Mouse (Mus musculus) stomach, embryonic 15.5 days (tissue): ENCODE measurements around the gene Tshr. TPM values are rescaled to one million over a fixed set of nuclear protein-coding genes. Genes with fewer than 3 reads are reported as not detected.
"Not testable (repeated sequence)": the region's sequence is repeated elsewhere in the genome, so short reads cannot be mapped to it uniquely, and the experiment has no call there.

Experiments
- ATAC-seq: fragments of 200-750 bp; cut with Nextera tagmentation; 2 replicates; pipeline ENCODE4 v1.8.0; 2017; ENCODE audit warnings: low read depth, moderate number of reproducible peaks, moderate TSS enrichment; ENCODE audit not compliant: insufficient read depth, low FRiP score
- H3K27ac ChIP-seq: fragments of 300-500 bp; sonication (generic); 2 replicates; pipeline ENCODE4 v1.5.1; 2015; ENCODE audit warnings: mild to moderate bottlenecking, inconsistent platforms
- H3K27me3 ChIP-seq: fragments of 300-500 bp; sonication (generic); replicated peaks from 2 replicates; pipeline ENCODE4 v1.6.1; 2015; ENCODE audit warnings: inconsistent platforms
- H3K36me3 ChIP-seq: fragments of 300-500 bp; sonication (generic); 2 replicates; pipeline ENCODE4 v1.6.1; 2015; ENCODE audit warnings: inconsistent platforms
- H3K4me1 ChIP-seq: fragments of 300-500 bp; sonication (generic); 2 replicates; pipeline ENCODE4 v1.6.1; 2015; ENCODE audit warnings: inconsistent platforms
- H3K4me2 ChIP-seq: fragments of 300-500 bp; sonication (generic); 2 replicates; pipeline ENCODE4 v1.6.1; 2015; ENCODE audit warnings: mild to moderate bottlenecking, inconsistent platforms
- H3K4me3 ChIP-seq: fragments of 300-500 bp; sonication (generic); replicated peaks from 2 replicates; pipeline ENCODE4 v1.5.1; 2015; ENCODE audit warnings: inconsistent platforms
- H3K9ac ChIP-seq: fragments of 300-500 bp; sonication (generic); 2 replicates; pipeline ENCODE4 v1.6.1; 2015; ENCODE audit warnings: inconsistent platforms
- H3K9me3 ChIP-seq: fragments of 300-500 bp; sonication (generic); 2 replicates; pipeline ENCODE4 v1.6.1; 2016; ENCODE audit warnings: inconsistent platforms
- WGBS: fragments of 180-500 bp; shearing (Covaris S2); methylation state at CpG from one replicate; pipeline ENCODE4 v1.1.7; 2015; 5-methylcytosine and 5-hydroxymethylcytosine counted together
- polyA plus RNA-seq: library from polyadenylated mRNA; unstranded; fragments of >200 nt; fragmentation: Nextera tagmentation; extraction: Ambion mirVana; gene quantifications from 2 replicates; pipeline ENCODE4 v1.2.1, GENCODE M21; 2015

Gene Tshr
- polyA plus RNA-seq, 1 experiment from 2014 or later, result 0.63 TPM

GRCm38 (mm10) chr12:91579665-91580064 lies 195.3 kb downstream of the Tshr start:
- WGBS, result 81% methylated on average over 2 of the region's 2 CpGs
- no peak for ATAC-seq
- no peak overlapping the region for H3K27ac ChIP-seq
- no peaks in the 10 kb centered on the region for H3K27me3 ChIP-seq
- H3K9me3 ChIP-seq, result no peaks in the 10 kb centered on the region
- H3K4me1 ChIP-seq, result no peaks in the 10 kb centered on the region
- peaks cover 11% of the 10 kb centered on the region; the same call in 1 of the 2 replicates for H3K36me3 ChIP-seq
- no peak overlapping the region for H3K9ac ChIP-seq
- no peak overlapping the region for H3K4me3 ChIP-seq
- H3K4me2 ChIP-seq, result no peak overlapping the region

GRCm38 (mm10) chr12:91581204-91582070 lies 197.1 kb downstream of the Tshr start:
- H3K9me3 ChIP-seq, result no peaks in the 10 kb centered on the region
- 0 out of 2 replicates have a peak, but pooled peaks cover 8% of the 10 kb centered on the region for H3K36me3 ChIP-seq
- H3K27ac ChIP-seq, result no peak overlapping the region

GRCm38 (mm10) chr12:91582362-91583002 lies 198.1 kb downstream of the Tshr start:
- Histone ChIP-seq H3K9ac (no peak overlapping the region), H3K9me3 (no peaks in the 10 kb centered on the region), H3K36me3 (0 out of 2 replicates have a peak, but pooled peaks cover 8% of the 10 kb centered on the region), H3K27ac (no peak overlapping the region), H3K4me2 (no peak overlapping the region), H3K4me1 (peaks cover 5% of the 10 kb centered on the region; the same call in 1 of the 2 replicates), H3K4me3 (no peak overlapping the region), H3K27me3 (no peaks in the 10 kb centered on the region)
- no peak for ATAC-seq
- 52% methylated on average over 6 of the region's 6 CpGs for WGBS

More at GRCm38 (mm10) chr12:91581204-91582070, 197.1 kb downstream of the Tshr start:
- H3K9ac ChIP-seq, result no peak overlapping the region
- H3K27me3 ChIP-seq, result no peaks in the 10 kb centered on the region
- H3K4me2 ChIP-seq, result no peak overlapping the region
- ATAC-seq, result no peak
- H3K4me3 ChIP-seq, result no peak overlapping the region
- H3K4me1 ChIP-seq, result no peaks in the 10 kb centered on the region
- 78% methylated on average over 6 of the region's 6 CpGs for whole genome bisulfite sequencing

- no peak for ATAC-seq
- no peak overlapping the region for H3K9ac ChIP-seq
- peaks cover 8% of the 10 kb centered on the region; the same call in 1 of the 2 replicates for H3K4me1 ChIP-seq
- H3K36me3 ChIP-seq, result 0 out of 2 replicates have a peak, but pooled peaks cover 8% of the 10 kb centered on the region
- 79% methylated on average over 6 of the region's 6 CpGs for WGBS
- H3K9me3 ChIP-seq, result no peaks in the 10 kb centered on the region
- no peak overlapping the region for H3K4me3 ChIP-seq
- H3K4me2 ChIP-seq, result no peak overlapping the region
- no peaks in the 10 kb centered on the region for H3K27me3 ChIP-seq
- no peak overlapping the region for H3K27ac ChIP-seq
Measured at GRCm38 (mm10) chr12:91583409-91583808, 199.0 kb downstream of the Tshr start.

GRCm38 (mm10) chr12:91585206-91585605 lies 200.8 kb downstream of the Tshr start:
- no peak for ATAC-seq
- Histone ChIP-seq H3K4me2 (no peak overlapping the region), H3K4me1 (peaks cover 8% of the 10 kb centered on the region; the same call in 1 of the 2 replicates), H3K27ac (no peak overlapping the region), H3K4me3 (no peak overlapping the region), H3K9me3 (no peaks in the 10 kb centered on the region), H3K27me3 (no peaks in the 10 kb centered on the region), H3K9ac (no peak overlapping the region), H3K36me3 (0 out of 2 replicates have a peak, but pooled peaks cover 8% of the 10 kb centered on the region)
- WGBS, result 91% methylated on average over 3 of the region's 3 CpGs

- WGBS, result 99% methylated on average over 4 of the region's 4 CpGs
- H3K4me3 ChIP-seq, H3K4me2 ChIP-seq, H3K4me1 ChIP-seq, H3K9me3 ChIP-seq, H3K36me3 ChIP-seq, H3K27ac ChIP-seq, H3K9ac ChIP-seq, H3K27me3 ChIP-seq, ATAC-seq: not testable (repeated sequence)
Measured at GRCm38 (mm10) chr12:91585815-91586214, 201.5 kb downstream of the Tshr start.

- 44% methylated on average over 3 of the region's 3 CpGs for WGBS
- no peaks in the 10 kb centered on the region for H3K9me3 ChIP-seq
- H3K4me2 ChIP-seq, result peak overlapping the region; percentile 59
- peaks cover 11% of the 10 kb centered on the region; the same call in 1 of the 2 replicates for H3K4me1 ChIP-seq
- ATAC-seq, result no peak
- no peak overlapping the region for H3K27ac ChIP-seq
- H3K9ac ChIP-seq, result no peak overlapping the region
- H3K27me3 ChIP-seq, result no peaks in the 10 kb centered on the region
- 0 out of 2 replicates have a peak, but pooled peaks cover 8% of the 10 kb centered on the region for H3K36me3 ChIP-seq
- peak overlapping the region; percentile 83 for H3K4me3 ChIP-seq
Measured at GRCm38 (mm10) chr12:91587077-91587476, 202.7 kb downstream of the Tshr start.

- Histone ChIP-seq H3K4me1 (peaks cover 11% of the 10 kb centered on the region; the same call in 1 of the 2 replicates), H3K36me3 (0 out of 2 replicates have a peak, but pooled peaks cover 8% of the 10 kb centered on the region), H3K4me2 (peak overlapping the region; percentile 59), H3K9me3 (no peaks in the 10 kb centered on the region), H3K27ac (peak overlapping the region; percentile 100), H3K4me3 (peak overlapping the region; percentile 83), H3K27me3 (no peaks in the 10 kb centered on the region), H3K9ac (peak overlapping the region; percentile 56; the same call in 1 of the 2 replicates)
- no peak for ATAC-seq
- 11% methylated on average over 5 of the region's 5 CpGs for WGBS
Measured at GRCm38 (mm10) chr12:91587491-91588033, 203.2 kb downstream of the Tshr start.

GRCm38 (mm10) chr12:91588176-91588669 lies 203.9 kb downstream of the Tshr start:
- peak overlapping the region; percentile 83 for H3K4me3 ChIP-seq
- peak overlapping the region; percentile 59 for H3K4me2 ChIP-seq
- H3K27ac ChIP-seq, result peak overlapping the region; percentile 100
- H3K9me3 ChIP-seq, result no peaks in the 10 kb centered on the region
- under 1% methylated on average over 32 of the region's 32 CpGs for WGBS
- 0 out of 2 replicates have a peak, but pooled peaks cover 8% of the 10 kb centered on the region for H3K36me3 ChIP-seq
- H3K4me1 ChIP-seq, result peaks cover 11% of the 10 kb centered on the region; the same call in 1 of the 2 replicates
- H3K27me3 ChIP-seq, result no peaks in the 10 kb centered on the region
- ATAC-seq, result peak; percentile 88
- H3K9ac ChIP-seq, result peak overlapping the region; percentile 91; the same call in 1 of the 2 replicates

GRCm38 (mm10) chr12:91588670-91589541 lies 204.5 kb downstream of the Tshr start:
- H3K4me1 ChIP-seq, result peaks cover 11% of the 10 kb centered on the region; the same call in 1 of the 2 replicates
- under 1% methylated on average over 61 of the region's 83 CpGs for WGBS
- peak overlapping the region; percentile 100 for H3K27ac ChIP-seq
- ATAC-seq, result no peak
- H3K36me3 ChIP-seq, result 0 out of 2 replicates have a peak, but pooled peaks cover 8% of the 10 kb centered on the region
- H3K9me3 ChIP-seq, result no peaks in the 10 kb centered on the region
- H3K4me3 ChIP-seq, result peak overlapping the region; percentile 83
- H3K9ac ChIP-seq, result peak overlapping the region; percentile 91
- no peaks in the 10 kb centered on the region for H3K27me3 ChIP-seq
- H3K4me2 ChIP-seq, result peak overlapping the region; percentile 22; the same call in 1 of the 2 replicates
